In genomic region chr11:58981541-58982447, GRCm38 (mm10) we compare ENCODE assay signal across 8 mouse cellular contexts. TPM values are rescaled to one million over a fixed set of nuclear protein-coding genes. Genes with fewer than 3 reads are reported as not detected.
DNase-seq lines count a peak whose midpoint lies in the region; ATAC-seq and TF ChIP-seq lines count a peak whose summit lies in the region.

No protein-coding gene starts in this region.

- H3K9me3 ChIP-seq in forebrain, embryonic 14.5 days (replicated peaks; ENCODE audit: control insufficient read depth, low read length) = no peaks in the 10 kb centered on the region
- no peaks in the 10 kb centered on the region for H3K9me3 ChIP-seq in forebrain, embryonic 16.5 days (ENCODE audit: control insufficient read depth, low read length)
- no peaks in the 10 kb centered on the region for H3K9me3 ChIP-seq in heart, postnatal 0 days (replicated peaks; ENCODE audit: control insufficient read depth, low read length)

- H3K4me3 ChIP-seq in forebrain, embryonic 14.5 days (ENCODE audit: low read depth, low read length) = no peak overlapping the region
- H3K4me3 ChIP-seq in forebrain, embryonic 16.5 days (replicated peaks; ENCODE audit: low read length) = no peak overlapping the region
- H3K4me3 ChIP-seq in heart, postnatal 0 days (ENCODE audit: low read depth, low read length) = no peak overlapping the region

- TF ChIP-seq CTCF in heart, postnatal 0 days (IDR thresholded peaks at IDR 0.05; ENCODE audit: low read depth) = peak; percentile 75

- intact Hi-C loops in left cerebral cortex, postnatal 10 days (cut with DNase I) = no loop called here

- no peak overlapping the region for H3K27ac ChIP-seq in forebrain, embryonic 14.5 days (ENCODE audit: low read depth, low read length)
- no peak overlapping the region for H3K27ac ChIP-seq in forebrain, embryonic 16.5 days (ENCODE audit: low read length)
- peak overlapping the region; percentile 79 for H3K27ac ChIP-seq in heart, postnatal 0 days (ENCODE audit: low read depth)

- no peak for ATAC-seq in forebrain, embryonic 14.5 days
- no peak for ATAC-seq in forebrain, embryonic 16.5 days
- ATAC-seq in CD4-positive, CD25-positive, alpha-beta regulatory T cell, adult 4 months = peak; percentile 30
- peak; percentile 55 for ATAC-seq in erythroblast, adult 5-6 weeks (replicated peaks; ENCODE audit: low FRiP score, poor library complexity, severe bottlenecking)
- ATAC-seq in heart, postnatal 0 days (ENCODE audit: insufficient read depth, low read depth) = peak; percentile 27
- peak; percentile 40 for ATAC-seq in monocyte, adult 5-6 weeks (replicated peaks; ENCODE audit: insufficient number of reproducible peaks, low FRiP score, low TSS enrichment, poor library complexity, severe bottlenecking)

- peak; percentile 57 for DNase-seq in forebrain, embryonic 14.5 days (ENCODE audit: low spot score)
- DNase-seq in heart, postnatal 0 days (ENCODE audit: low spot score) = peak; percentile 86
- DNase-seq in left cerebral cortex, postnatal 10 days (ENCODE audit: extremely low spot score in 1 of 2, low spot score in 2 of 2) = peak; percentile 70 to 87
- DNase-seq in testis, postnatal 10 days (ENCODE audit: low spot score) = peak; percentile 71

- WGBS in forebrain, embryonic 14.5 days = 63% methylated on average over 14 of the region's 14 CpGs
- 57% methylated on average over 14 of the region's 14 CpGs for WGBS in forebrain, embryonic 16.5 days
- WGBS in heart, postnatal 0 days = 34% methylated on average over 14 of the region's 14 CpGs

- no peak for TF ChIP-seq EP300 in heart, postnatal 0 days (IDR thresholded peaks at IDR 0.05; ENCODE audit: low read depth)

- H3K4me2 ChIP-seq in forebrain, embryonic 14.5 days (ENCODE audit: low read length) = no peak overlapping the region
- no peak overlapping the region for H3K4me2 ChIP-seq in forebrain, embryonic 16.5 days (ENCODE audit: low read length)
- peak overlapping the region; percentile 32; the same call in 1 of the 2 replicates for H3K4me2 ChIP-seq in heart, postnatal 0 days (ENCODE audit: low read depth, low read length)

- H3K27me3 ChIP-seq in forebrain, embryonic 14.5 days (replicated peaks; ENCODE audit: control insufficient read depth, insufficient read depth, low read length) = no peaks in the 10 kb centered on the region
- H3K27me3 ChIP-seq in forebrain, embryonic 16.5 days (replicated peaks; ENCODE audit: control insufficient read depth, insufficient read depth, low read length) = no peaks in the 10 kb centered on the region
- no peaks in the 10 kb centered on the region for H3K27me3 ChIP-seq in heart, postnatal 0 days (ENCODE audit: control insufficient read depth, insufficient read depth, low read length)

- no peak overlapping the region for H3K9ac ChIP-seq in forebrain, embryonic 14.5 days (ENCODE audit: low read length)
- H3K9ac ChIP-seq in forebrain, embryonic 16.5 days (replicated peaks; ENCODE audit: low read depth, low read length) = no peak overlapping the region
- no peak overlapping the region for H3K9ac ChIP-seq in heart, postnatal 0 days (replicated peaks; ENCODE audit: low read depth, low read length)

- peaks cover 47% of the 10 kb centered on the region for H3K36me3 ChIP-seq in forebrain, embryonic 14.5 days (ENCODE audit: control insufficient read depth, insufficient read depth, low read length)
- H3K36me3 ChIP-seq in forebrain, embryonic 16.5 days (ENCODE audit: control insufficient read depth, insufficient read depth) = peaks cover 21% of the 10 kb centered on the region
- peaks cover 40% of the 10 kb centered on the region for H3K36me3 ChIP-seq in heart, postnatal 0 days (replicated peaks; ENCODE audit: control insufficient read depth, insufficient read depth, low read length)

- H3K4me1 ChIP-seq in forebrain, embryonic 14.5 days (ENCODE audit: control insufficient read depth, insufficient read depth, low read length) = peaks cover 16% of the 10 kb centered on the region
- peaks cover 31% of the 10 kb centered on the region for H3K4me1 ChIP-seq in forebrain, embryonic 16.5 days (replicated peaks; ENCODE audit: control insufficient read depth, insufficient read depth, low read length)
- peaks cover 65% of the 10 kb centered on the region for H3K4me1 ChIP-seq in heart, postnatal 0 days (ENCODE audit: control insufficient read depth, insufficient read depth)

RNA-seq across cellular contexts. Expression of gene Trim11, which starts 3.9 kb away (rescaled TPM):
- 20.7 and 24.0 TPM in 2 replicates for polyA plus RNA-seq in forebrain, embryonic 14.5 days (2014; fragmentation: Nextera tagmentation; extraction: Ambion mirVana)
- polyA plus RNA-seq in forebrain, embryonic 16.5 days (2015; fragmentation: Nextera tagmentation; extraction: Ambion mirVana) = 24.7 and 26.4 TPM in 2 replicates
- 10 to 100 TPM; 23.7 to 27.1 TPM for polyA plus RNA-seq in CD4-positive, CD25-positive, alpha-beta regulatory T cell, adult 4 months (2017; shearing (Covaris generic))
- 6.7 and 11.1 TPM in 2 replicates for total RNA-seq in erythroblast, adult 5-6 weeks (2015; ENCODE audit: low replicate concordance)
- total RNA-seq in erythroblast, adult 5-6 weeks (2017; ENCODE audit: low replicate concordance) = 8.1 and 10.8 TPM in 2 replicates
- 36.8 and 37.4 TPM in 2 replicates for total RNA-seq in heart, postnatal 0 days (2014; rRNA removed; ENCODE audit: low replicate concordance)
- polyA plus RNA-seq in heart, postnatal 0 days (2015; fragmentation: Nextera tagmentation; extraction: Ambion mirVana) = 26.0 and 26.5 TPM in 2 replicates
- total RNA-seq in left cerebral cortex, postnatal 10 days (2021) = 10 to 100 TPM; 22.0 to 22.7 TPM
- 32.0 to 47.3 TPM (median 32.7 TPM) in 3 replicates for total RNA-seq in monocyte, adult 5-6 weeks (2017)

RNA-seq across cellular contexts. Expression of gene Hist3h2a, which starts 27.3 kb away (rescaled TPM):
- 149 and 151 TPM in 2 replicates for polyA plus RNA-seq in forebrain, embryonic 14.5 days (2014; fragmentation: Nextera tagmentation; extraction: Ambion mirVana)
- 150 and 152 TPM in 2 replicates for polyA plus RNA-seq in forebrain, embryonic 16.5 days (2015; fragmentation: Nextera tagmentation; extraction: Ambion mirVana)
- 10 to 100 TPM in 1 of 2 experiments, 1 to 10 TPM in 1; 9.6 to 10.3 TPM for polyA plus RNA-seq in CD4-positive, CD25-positive, alpha-beta regulatory T cell, adult 4 months (2017; shearing (Covaris generic))
- total RNA-seq in erythroblast, adult 5-6 weeks (2015; ENCODE audit: low replicate concordance) = 30.5 and 41.5 TPM in 2 replicates
- 255 and 279 TPM in 2 replicates for total RNA-seq in erythroblast, adult 5-6 weeks (2017; ENCODE audit: low replicate concordance)
- total RNA-seq in heart, postnatal 0 days (2014; rRNA removed; ENCODE audit: low replicate concordance) = 90.4 and 94.8 TPM in 2 replicates
- polyA plus RNA-seq in heart, postnatal 0 days (2015; fragmentation: Nextera tagmentation; extraction: Ambion mirVana) = 43.1 and 63.4 TPM in 2 replicates
- 10 to 100 TPM; 66.5 to 67.4 TPM for total RNA-seq in left cerebral cortex, postnatal 10 days (2021)
- total RNA-seq in monocyte, adult 5-6 weeks (2017) = 35.6 to 52.4 TPM (median 42.1 TPM) in 3 replicates

RNA-seq across cellular contexts. Expression of gene Trim17, which starts 27.3 kb away (rescaled TPM):
- polyA plus RNA-seq in forebrain, embryonic 14.5 days (2014; fragmentation: Nextera tagmentation; extraction: Ambion mirVana) = 1.3 and 1.9 TPM in 2 replicates
- polyA plus RNA-seq in forebrain, embryonic 16.5 days (2015; fragmentation: Nextera tagmentation; extraction: Ambion mirVana) = 1.8 and 2.0 TPM in 2 replicates
- polyA plus RNA-seq in CD4-positive, CD25-positive, alpha-beta regulatory T cell, adult 4 months (2017; shearing (Covaris generic)) = under 1 TPM; 0.28 to 0.46 TPM
- total RNA-seq in erythroblast, adult 5-6 weeks (2015; ENCODE audit: low replicate concordance) = 0.63 TPM in 1 of 2 replicates, not detected in the other
- total RNA-seq in erythroblast, adult 5-6 weeks (2017; ENCODE audit: low replicate concordance) = 1.5 TPM in 1 of 2 replicates, not detected in the other
- 0.62 TPM in 1 of 2 replicates, not detected in the other for total RNA-seq in heart, postnatal 0 days (2014; rRNA removed; ENCODE audit: low replicate concordance)
- 0.26 and 0.33 TPM in 2 replicates for polyA plus RNA-seq in heart, postnatal 0 days (2015; fragmentation: Nextera tagmentation; extraction: Ambion mirVana)
- total RNA-seq in left cerebral cortex, postnatal 10 days (2021) = 1 to 10 TPM; 2.8 to 3.7 TPM
- total RNA-seq in monocyte, adult 5-6 weeks (2017) = 0.29 TPM in 1 of 3 replicates, not detected in the others

RNA-seq across cellular contexts. Expression of gene Hist3h2ba, which starts 33.1 kb away (rescaled TPM):
- 279 and 359 TPM in 2 replicates for polyA plus RNA-seq in forebrain, embryonic 14.5 days (2014; fragmentation: Nextera tagmentation; extraction: Ambion mirVana)
- 389 and 395 TPM in 2 replicates for polyA plus RNA-seq in forebrain, embryonic 16.5 days (2015; fragmentation: Nextera tagmentation; extraction: Ambion mirVana)
- 1 to 10 TPM; 4.9 to 6.6 TPM for polyA plus RNA-seq in CD4-positive, CD25-positive, alpha-beta regulatory T cell, adult 4 months (2017; shearing (Covaris generic))
- 7.5 and 25.9 TPM in 2 replicates for total RNA-seq in erythroblast, adult 5-6 weeks (2015; ENCODE audit: low replicate concordance)
- total RNA-seq in erythroblast, adult 5-6 weeks (2017; ENCODE audit: low replicate concordance) = 40.6 and 51.9 TPM in 2 replicates
- total RNA-seq in heart, postnatal 0 days (2014; rRNA removed; ENCODE audit: low replicate concordance) = 26.3 and 44.3 TPM in 2 replicates
- polyA plus RNA-seq in heart, postnatal 0 days (2015; fragmentation: Nextera tagmentation; extraction: Ambion mirVana) = 7.0 and 8.2 TPM in 2 replicates
- total RNA-seq in left cerebral cortex, postnatal 10 days (2021) = 100 to 1,000 TPM; 172 to 180 TPM
- total RNA-seq in monocyte, adult 5-6 weeks (2017) = 1.7 TPM in 2 of 3 replicates, not detected in the other

RNA-seq across cellular contexts. Expression of gene Rnf187, which starts 43.1 kb away (rescaled TPM):
- 457 and 463 TPM in 2 replicates for polyA plus RNA-seq in forebrain, embryonic 14.5 days (2014; fragmentation: Nextera tagmentation; extraction: Ambion mirVana)
- 423 and 435 TPM in 2 replicates for polyA plus RNA-seq in forebrain, embryonic 16.5 days (2015; fragmentation: Nextera tagmentation; extraction: Ambion mirVana)
- polyA plus RNA-seq in CD4-positive, CD25-positive, alpha-beta regulatory T cell, adult 4 months (2017; shearing (Covaris generic)) = 10 to 100 TPM in 1 of 2 experiments, 1 to 10 TPM in 1; 10.0 to 18.7 TPM
- 18.6 and 23.6 TPM in 2 replicates for total RNA-seq in erythroblast, adult 5-6 weeks (2015; ENCODE audit: low replicate concordance)
- total RNA-seq in erythroblast, adult 5-6 weeks (2017; ENCODE audit: low replicate concordance) = 32.3 and 36.6 TPM in 2 replicates
- total RNA-seq in heart, postnatal 0 days (2014; rRNA removed; ENCODE audit: low replicate concordance) = 301 and 362 TPM in 2 replicates
- polyA plus RNA-seq in heart, postnatal 0 days (2015; fragmentation: Nextera tagmentation; extraction: Ambion mirVana) = 145 and 147 TPM in 2 replicates
- 100 to 1,000 TPM; 471 to 480 TPM for total RNA-seq in left cerebral cortex, postnatal 10 days (2021)
- 42.2 to 79.7 TPM (median 47.8 TPM) in 3 replicates for total RNA-seq in monocyte, adult 5-6 weeks (2017)

Comparison
In these comparisons a context has a peak if more than half of its experiments do, and no peak if none do; other contexts are left out.
1. ATAC-seq: peak in CD4-positive, CD25-positive, alpha-beta regulatory T cell, adult 4 months (single experiment), erythroblast, adult 5-6 weeks (single experiment), heart, postnatal 0 days (single experiment) and monocyte, adult 5-6 weeks (single experiment); none in forebrain, embryonic 14.5 days (single experiment) and forebrain, embryonic 16.5 days (single experiment).
2. Peak in every context shown above with its lines, with median percentiles within 50 percentile points of each other: DNase-seq.